Mouse (Mus musculus): ENCODE measurements around the gene Fxyd7. TPM values are rescaled to one million over a fixed set of nuclear protein-coding genes. Genes with fewer than 3 reads are reported as not detected.

The Fxyd7 gene
- polyA plus RNA-seq, 1 experiment = not detected

DNA sequence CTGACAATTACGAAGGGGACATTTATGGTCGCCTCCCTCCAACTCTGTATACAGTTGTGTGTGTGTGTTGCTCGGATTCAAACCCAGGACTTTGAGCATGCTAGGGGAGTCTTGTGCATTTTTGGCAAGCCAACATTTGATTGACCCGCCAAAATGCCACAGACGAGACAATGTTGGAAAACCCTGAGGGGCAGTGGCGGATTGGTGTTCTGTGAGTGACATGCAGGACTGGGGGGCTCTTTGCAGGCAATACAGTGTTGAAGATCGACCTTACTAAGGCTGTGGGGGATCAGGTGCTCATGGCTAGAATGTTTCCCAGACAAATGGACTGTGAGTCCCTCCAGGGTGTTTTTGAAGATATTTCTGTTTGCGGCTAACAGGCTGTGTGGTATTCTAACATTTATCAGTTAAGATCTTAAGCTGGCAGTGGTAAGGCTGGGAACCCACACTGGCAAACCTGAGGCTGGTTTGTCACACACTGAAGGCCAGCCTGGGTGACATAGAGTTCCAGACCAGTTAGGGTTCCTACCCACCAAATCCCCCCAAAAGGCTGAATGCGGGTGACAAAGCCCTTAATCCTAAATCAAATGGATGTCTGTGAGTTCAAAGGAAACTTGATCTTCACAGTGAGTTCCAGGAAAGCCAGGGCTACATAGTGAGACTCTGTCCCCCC lies 45.8 kb upstream of the Fxyd7 start:
- H3K27me3 ChIP-seq (ENCODE audit: control insufficient read depth, insufficient read depth, low read length, poor library complexity, severe bottlenecking) = no peaks in the 10 kb centered on the region
- H3K4me1 ChIP-seq (ENCODE audit: control insufficient read depth, insufficient read depth, low read length) = no peaks in the 10 kb centered on the region
- no peak overlapping the region for H3K9ac ChIP-seq (ENCODE audit: low read depth, poor library complexity, severe bottlenecking)
- TF ChIP-seq CTCF (IDR thresholded peaks at IDR 0.05; ENCODE audit: low read depth, low read length) (no peak), EP300 (IDR thresholded peaks at IDR 0.05; ENCODE audit: insufficient read depth, low read depth, low read length) (no peak), POLR2A (IDR thresholded peaks at IDR 0.05; ENCODE audit: insufficient read depth, low read length) (no peak)
- no peaks in the 10 kb centered on the region for H3K9me3 ChIP-seq (replicated peaks; ENCODE audit: control insufficient read depth, insufficient read depth, low read length, poor library complexity, severe bottlenecking)
- H3K4me3 ChIP-seq (ENCODE audit: low read depth, low read length) = no peak overlapping the region
- H3K36me3 ChIP-seq (ENCODE audit: control insufficient read depth, insufficient read depth, low read length, poor library complexity, severe bottlenecking) = no peaks in the 10 kb centered on the region
- H3K27ac ChIP-seq (ENCODE audit: insufficient read depth, low read length) = no peak overlapping the region

DNA sequence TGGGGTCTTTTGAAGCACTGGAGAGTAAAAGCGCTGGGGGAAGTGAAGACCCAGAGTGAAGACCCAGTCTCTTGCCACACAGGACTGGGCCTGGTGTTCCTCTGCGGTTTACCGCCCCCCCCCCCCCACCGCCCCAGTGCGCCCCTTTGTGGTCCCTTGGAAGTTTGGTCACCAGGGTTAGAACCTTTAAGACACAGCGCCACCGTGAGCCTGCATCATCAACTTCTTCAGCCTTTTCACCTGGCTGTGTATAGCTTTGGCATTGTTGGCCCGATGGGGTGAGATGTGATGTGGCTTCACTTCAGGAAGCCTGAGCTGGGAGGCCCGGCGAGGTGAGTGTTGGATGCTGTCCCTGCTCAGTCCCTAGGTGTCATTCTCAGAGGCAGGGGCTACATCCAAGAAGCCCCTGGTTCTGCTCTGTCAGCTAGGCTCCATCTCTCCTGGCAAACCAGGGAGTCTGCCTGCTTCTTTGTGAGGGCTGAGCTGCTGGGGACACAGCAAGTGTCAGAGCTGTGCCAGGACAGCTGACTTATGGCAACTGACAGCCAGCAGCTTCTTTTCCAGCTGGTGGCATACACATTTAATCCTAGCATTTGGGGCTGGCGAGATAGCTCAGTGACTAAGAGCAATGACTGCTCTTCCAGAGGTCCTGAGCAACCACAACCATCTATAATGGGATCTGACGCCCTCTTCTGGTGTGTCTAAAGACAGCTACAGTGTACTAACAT lies 43.7 kb upstream of the Fxyd7 start:
- H3K4me1 ChIP-seq (ENCODE audit: control insufficient read depth, insufficient read depth, low read length) = no peaks in the 10 kb centered on the region
- H3K27me3 ChIP-seq (ENCODE audit: control insufficient read depth, insufficient read depth, low read length, poor library complexity, severe bottlenecking) = no peaks in the 10 kb centered on the region
- no peak overlapping the region for H3K4me3 ChIP-seq (ENCODE audit: low read depth, low read length)
- no peaks in the 10 kb centered on the region for H3K9me3 ChIP-seq (replicated peaks; ENCODE audit: control insufficient read depth, insufficient read depth, low read length, poor library complexity, severe bottlenecking)
- no peaks in the 10 kb centered on the region for H3K36me3 ChIP-seq (ENCODE audit: control insufficient read depth, insufficient read depth, low read length, poor library complexity, severe bottlenecking)
- no peak overlapping the region for H3K9ac ChIP-seq (ENCODE audit: low read depth, poor library complexity, severe bottlenecking)
- no peak overlapping the region for H3K27ac ChIP-seq (ENCODE audit: insufficient read depth, low read length)
- TF ChIP-seq EP300 (IDR thresholded peaks at IDR 0.05; ENCODE audit: insufficient read depth, low read depth, low read length) (no peak), CTCF (IDR thresholded peaks at IDR 0.05; ENCODE audit: low read depth, low read length) (peak; percentile 56), POLR2A (IDR thresholded peaks at IDR 0.05; ENCODE audit: insufficient read depth, low read length) (no peak)

DNA sequence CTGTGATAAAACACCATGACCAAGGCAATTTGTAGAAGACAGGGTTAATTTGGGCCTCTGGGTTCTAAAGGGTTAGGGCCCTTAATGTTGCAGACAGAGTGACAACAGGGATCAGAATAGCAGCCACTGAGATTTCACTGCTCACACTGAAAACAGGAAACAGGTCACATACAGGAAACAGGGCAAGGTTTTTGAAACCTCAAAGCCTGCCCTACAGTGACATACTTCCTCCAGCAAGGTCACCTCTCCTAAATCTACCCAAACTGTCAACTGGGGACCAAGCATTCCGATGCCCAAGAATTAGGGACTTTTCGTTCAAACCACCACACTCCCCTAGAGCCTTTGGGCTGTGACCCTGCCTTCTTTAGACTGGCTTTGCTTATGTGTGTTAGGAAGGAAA lies 38.5 kb upstream of the Fxyd7 start:
- no peaks in the 10 kb centered on the region for H3K27me3 ChIP-seq (ENCODE audit: control insufficient read depth, insufficient read depth, low read length, poor library complexity, severe bottlenecking)
- H3K4me3 ChIP-seq (ENCODE audit: low read depth, low read length) = no peak overlapping the region

DNA sequence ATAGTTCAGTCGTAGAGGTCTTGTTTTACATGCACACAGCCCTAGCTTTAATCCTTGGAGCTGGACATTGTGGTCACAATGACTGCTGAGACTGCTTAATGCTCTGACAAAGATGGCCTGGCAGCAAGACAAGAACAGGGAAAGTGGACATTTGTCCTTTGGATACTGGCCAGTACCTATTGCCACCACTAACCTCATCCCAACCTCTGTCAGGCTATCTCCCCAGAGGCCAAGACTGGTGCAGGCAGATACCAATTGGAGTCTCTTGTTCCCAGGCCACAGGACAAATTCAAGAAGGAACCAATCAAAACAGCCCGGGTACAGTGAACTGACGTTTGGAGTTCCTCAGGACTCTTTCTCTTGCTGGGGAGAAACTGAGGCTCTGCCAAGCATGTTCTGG lies 36.9 kb upstream of the Fxyd7 start:
- H3K9me3 ChIP-seq (replicated peaks; ENCODE audit: control insufficient read depth, insufficient read depth, low read length, poor library complexity, severe bottlenecking) = 0 out of 2 replicates have a peak, but pooled peaks cover 3% of the 10 kb centered on the region
- H3K36me3 ChIP-seq (ENCODE audit: control insufficient read depth, insufficient read depth, low read length, poor library complexity, severe bottlenecking) = no peaks in the 10 kb centered on the region
- no peak overlapping the region for H3K9ac ChIP-seq (ENCODE audit: low read depth, poor library complexity, severe bottlenecking)
- H3K4me1 ChIP-seq (ENCODE audit: control insufficient read depth, insufficient read depth, low read length) = no peaks in the 10 kb centered on the region
- no peak for TF ChIP-seq EP300 (IDR thresholded peaks at IDR 0.05; ENCODE audit: insufficient read depth, low read depth, low read length)
- TF ChIP-seq CTCF (IDR thresholded peaks at IDR 0.05; ENCODE audit: low read depth, low read length) = no peak
- H3K27ac ChIP-seq (ENCODE audit: insufficient read depth, low read length) = no peak overlapping the region
- H3K4me3 ChIP-seq (ENCODE audit: low read depth, low read length) = no peak overlapping the region
- H3K27me3 ChIP-seq (ENCODE audit: control insufficient read depth, insufficient read depth, low read length, poor library complexity, severe bottlenecking) = no peaks in the 10 kb centered on the region

More for the DNA sequence above, 38.5 kb upstream of the Fxyd7 start:
- H3K9me3 ChIP-seq (replicated peaks; ENCODE audit: control insufficient read depth, insufficient read depth, low read length, poor library complexity, severe bottlenecking) = 0 out of 2 replicates have a peak, but pooled peaks cover 3% of the 10 kb centered on the region
- H3K9ac ChIP-seq (ENCODE audit: low read depth, poor library complexity, severe bottlenecking) = no peak overlapping the region
- TF ChIP-seq POLR2A (IDR thresholded peaks at IDR 0.05; ENCODE audit: insufficient read depth, low read length) (no peak), CTCF (IDR thresholded peaks at IDR 0.05; ENCODE audit: low read depth, low read length) (no peak), EP300 (IDR thresholded peaks at IDR 0.05; ENCODE audit: insufficient read depth, low read depth, low read length) (no peak)
- no peaks in the 10 kb centered on the region for H3K4me1 ChIP-seq (ENCODE audit: control insufficient read depth, insufficient read depth, low read length)
- H3K27ac ChIP-seq (ENCODE audit: insufficient read depth, low read length) = no peak overlapping the region
- H3K36me3 ChIP-seq (ENCODE audit: control insufficient read depth, insufficient read depth, low read length, poor library complexity, severe bottlenecking) = no peaks in the 10 kb centered on the region

DNA sequence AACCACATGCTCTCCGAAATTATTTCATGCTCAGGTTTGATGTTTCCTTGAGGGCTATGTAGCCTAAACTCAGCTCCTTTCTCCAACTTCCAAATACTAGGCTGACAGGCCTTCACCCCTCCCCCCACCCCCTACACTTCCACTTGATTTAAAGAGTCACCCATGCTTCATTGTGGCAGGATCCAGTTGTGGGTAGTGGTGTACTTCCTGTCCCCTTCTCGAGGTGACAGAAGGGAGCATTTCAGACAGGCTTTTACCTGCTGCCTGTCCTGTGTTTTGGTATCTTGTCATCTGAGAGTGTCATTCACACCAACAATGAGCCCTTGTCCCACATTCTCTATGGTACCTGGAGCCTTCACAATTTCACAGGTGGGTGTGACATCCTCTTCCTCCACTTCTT lies 36.0 kb upstream of the Fxyd7 start:
- no peak overlapping the region for H3K9ac ChIP-seq (ENCODE audit: low read depth, poor library complexity, severe bottlenecking)
- H3K4me3 ChIP-seq (ENCODE audit: low read depth, low read length) = no peak overlapping the region
- no peak for TF ChIP-seq EP300 (IDR thresholded peaks at IDR 0.05; ENCODE audit: insufficient read depth, low read depth, low read length)
- no peak for TF ChIP-seq CTCF (IDR thresholded peaks at IDR 0.05; ENCODE audit: low read depth, low read length)
- TF ChIP-seq POLR2A (IDR thresholded peaks at IDR 0.05; ENCODE audit: insufficient read depth, low read length) = no peak
- H3K36me3 ChIP-seq (ENCODE audit: control insufficient read depth, insufficient read depth, low read length, poor library complexity, severe bottlenecking) = no peaks in the 10 kb centered on the region
- H3K9me3 ChIP-seq (replicated peaks; ENCODE audit: control insufficient read depth, insufficient read depth, low read length, poor library complexity, severe bottlenecking) = 0 out of 2 replicates have a peak, but pooled peaks cover 3% of the 10 kb centered on the region
- H3K27ac ChIP-seq (ENCODE audit: insufficient read depth, low read length) = no peak overlapping the region
- no peaks in the 10 kb centered on the region for H3K27me3 ChIP-seq (ENCODE audit: control insufficient read depth, insufficient read depth, low read length, poor library complexity, severe bottlenecking)
- no peaks in the 10 kb centered on the region for H3K4me1 ChIP-seq (ENCODE audit: control insufficient read depth, insufficient read depth, low read length)

DNA sequence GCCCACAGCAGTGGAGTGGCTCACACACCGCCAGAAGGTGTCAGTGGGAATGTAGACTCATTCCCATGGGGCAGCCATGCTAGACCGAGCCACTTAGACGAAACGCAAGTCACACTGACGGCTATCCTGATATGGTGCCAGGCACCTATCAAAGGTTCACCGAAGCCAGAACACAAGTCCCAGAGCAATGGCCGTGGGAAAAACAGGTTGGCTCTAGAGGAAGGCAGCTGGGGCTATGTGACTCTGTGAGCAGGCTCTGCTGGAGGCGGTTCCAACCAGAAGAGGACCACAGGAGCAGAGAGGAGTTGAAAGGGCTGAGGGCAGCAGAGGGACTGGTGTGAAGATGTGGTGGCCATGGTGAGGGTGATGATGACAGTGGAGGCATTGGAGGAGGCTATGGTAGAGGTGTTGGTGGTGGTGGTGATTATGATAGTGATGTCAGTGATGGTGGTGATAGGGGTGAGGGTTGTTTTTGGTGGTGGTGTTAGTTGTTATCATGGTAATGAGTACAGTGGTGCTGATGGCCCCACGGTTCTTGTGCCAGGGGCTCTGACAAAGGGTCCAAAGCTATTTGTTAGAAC lies 35.0 kb upstream of the Fxyd7 start:
- Histone ChIP-seq H3K9me3 (replicated peaks; ENCODE audit: control insufficient read depth, insufficient read depth, low read length, poor library complexity, severe bottlenecking) (0 out of 2 replicates have a peak, but pooled peaks cover 3% of the 10 kb centered on the region), H3K27ac (ENCODE audit: insufficient read depth, low read length) (no peak overlapping the region), H3K27me3 (ENCODE audit: control insufficient read depth, insufficient read depth, low read length, poor library complexity, severe bottlenecking) (no peaks in the 10 kb centered on the region), H3K9ac (ENCODE audit: low read depth, poor library complexity, severe bottlenecking) (no peak overlapping the region), H3K4me3 (ENCODE audit: low read depth, low read length) (no peak overlapping the region), H3K4me1 (ENCODE audit: control insufficient read depth, insufficient read depth, low read length) (no peaks in the 10 kb centered on the region), H3K36me3 (ENCODE audit: control insufficient read depth, insufficient read depth, low read length, poor library complexity, severe bottlenecking) (no peaks in the 10 kb centered on the region)
- TF ChIP-seq EP300 (IDR thresholded peaks at IDR 0.05; ENCODE audit: insufficient read depth, low read depth, low read length) = no peak
- no peak for TF ChIP-seq CTCF (IDR thresholded peaks at IDR 0.05; ENCODE audit: low read depth, low read length)
- TF ChIP-seq POLR2A (IDR thresholded peaks at IDR 0.05; ENCODE audit: insufficient read depth, low read length) = no peak

Measured in ES-Bruce4 (cell line).